Mouse (Mus musculus): ENCODE data around the gene Ctnnd2. TPM values are rescaled to one million over a fixed set of nuclear protein-coding genes. Genes with fewer than 3 reads are reported as not detected.

The Ctnnd2 gene
- polyA plus RNA-seq, 1 experiment from 2014 or later: 1.6 TPM

DNA sequence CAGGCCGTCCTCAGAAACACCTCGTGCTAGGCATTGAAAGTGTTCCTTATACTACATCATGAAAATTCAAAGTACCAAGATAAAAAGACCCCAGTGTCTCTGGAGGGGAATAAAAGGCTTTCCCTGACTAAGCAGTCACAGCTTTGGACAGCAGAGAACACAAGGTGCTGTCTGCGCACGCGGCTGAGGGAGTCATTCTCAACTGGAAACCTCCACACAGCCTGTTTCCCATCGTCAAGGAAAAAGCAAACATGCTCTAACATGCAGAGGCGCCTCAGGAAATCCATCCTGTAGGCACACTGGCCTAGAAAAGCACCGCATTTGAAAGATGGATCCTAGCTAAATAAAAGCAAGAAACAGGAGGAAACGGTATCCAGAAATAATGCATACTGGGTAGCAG lies 483.0 kb downstream of the Ctnnd2 start:
- no peak overlapping the region for H3K27ac ChIP-seq
- 84% methylated on average over 9 of the region's 9 CpGs for WGBS
- no peaks in the 10 kb centered on the region for H3K36me3 ChIP-seq
- H3K4me3 ChIP-seq: no peak overlapping the region
- H3K9me3 ChIP-seq (replicated peaks): no peaks in the 10 kb centered on the region
- H3K4me1 ChIP-seq: no peaks in the 10 kb centered on the region
- no peak for DNase-seq (ENCODE audit: low spot score)
- no peaks in the 10 kb centered on the region for H3K27me3 ChIP-seq (ENCODE audit: low read depth, poor library complexity, severe bottlenecking)

- Histone ChIP-seq H3K36me3 (no peaks in the 10 kb centered on the region), H3K27ac (no peak overlapping the region), H3K4me1 (no peaks in the 10 kb centered on the region), H3K9me3 (replicated peaks) (no peaks in the 10 kb centered on the region), H3K4me3 (no peak overlapping the region), H3K27me3 (ENCODE audit: low read depth, poor library complexity, severe bottlenecking) (no peaks in the 10 kb centered on the region)
- no peak for DNase-seq (ENCODE audit: low spot score)
- WGBS: 90% methylated on average over 3 of the region's 3 CpGs
Observed at GRCm38 (mm10) chr15:30657588-30657987, 485.2 kb downstream of the Ctnnd2 start.

DNA sequence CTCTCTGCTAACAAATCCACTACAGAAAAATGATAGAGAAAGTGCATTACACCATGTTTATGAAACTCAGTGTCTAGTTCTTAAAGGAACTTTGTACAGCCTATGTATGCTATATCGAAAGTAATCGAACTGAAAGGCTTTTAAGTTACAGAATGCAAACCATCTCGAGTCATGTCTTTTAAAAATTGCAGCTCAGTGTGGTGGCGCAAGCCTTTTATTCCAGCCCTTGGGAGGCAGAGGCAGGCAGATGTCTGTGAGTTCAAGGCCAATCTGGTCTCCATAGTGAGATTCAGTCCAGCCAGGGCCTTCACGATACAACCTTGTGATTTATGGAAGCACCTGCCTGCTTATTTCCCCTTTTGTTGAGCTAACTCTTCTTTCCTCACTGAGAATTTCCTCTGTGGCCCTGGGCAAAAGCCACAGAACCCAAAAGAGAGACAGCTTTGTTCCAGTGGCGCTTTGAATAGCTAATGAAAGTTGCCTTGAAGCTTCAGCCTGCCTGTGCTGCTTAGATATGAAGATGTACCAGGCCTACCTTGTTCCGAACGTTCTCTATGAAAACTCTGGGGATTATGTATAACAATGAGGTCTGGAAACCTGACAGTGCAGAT lies 488.3 kb downstream of the Ctnnd2 start:
- Histone ChIP-seq H3K4me1 (no peaks in the 10 kb centered on the region), H3K27me3 (ENCODE audit: low read depth, poor library complexity, severe bottlenecking) (no peaks in the 10 kb centered on the region), H3K27ac (no peak overlapping the region), H3K4me3 (no peak overlapping the region), H3K36me3 (no peaks in the 10 kb centered on the region), H3K9me3 (replicated peaks) (no peaks in the 10 kb centered on the region)
- no peak for DNase-seq (ENCODE audit: low spot score)
- WGBS: 90% methylated on average over 8 of the region's 8 CpGs

- WGBS: 75% methylated on average over 6 of the region's 6 CpGs
- Histone ChIP-seq H3K4me3 (no peak overlapping the region), H3K36me3 (no peaks in the 10 kb centered on the region), H3K27ac (no peak overlapping the region), H3K9me3 (replicated peaks) (no peaks in the 10 kb centered on the region), H3K27me3 (ENCODE audit: low read depth, poor library complexity, severe bottlenecking) (no peaks in the 10 kb centered on the region), H3K4me1 (no peaks in the 10 kb centered on the region)
- DNase-seq (ENCODE audit: low spot score): no peak
Observed at GRCm38 (mm10) chr15:30661689-30662422, 489.5 kb downstream of the Ctnnd2 start.

GRCm38 (mm10) chr15:30667819-30668587 lies 495.6 kb downstream of the Ctnnd2 start:
- 86% methylated on average over 7 of the region's 7 CpGs for WGBS
- H3K4me1 ChIP-seq: no peaks in the 10 kb centered on the region

DNA sequence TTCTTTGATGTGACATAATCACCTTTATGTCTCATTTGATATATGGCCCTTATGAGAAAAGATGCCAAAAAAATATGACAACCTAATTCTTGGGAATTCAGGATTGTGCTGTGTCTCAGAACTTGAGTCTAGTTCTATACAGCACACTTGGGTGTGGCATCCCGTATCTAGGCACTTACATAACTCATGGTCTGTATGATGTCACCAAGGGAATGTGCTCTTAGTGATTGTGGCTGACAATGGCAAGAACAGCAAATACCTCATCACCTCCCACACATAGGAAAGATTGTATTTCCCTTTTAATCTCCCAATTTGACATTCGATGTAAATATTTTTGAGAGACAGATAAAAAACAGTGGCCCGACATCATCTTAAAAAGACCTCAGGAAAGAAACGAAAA lies 509.5 kb downstream of the Ctnnd2 start:
- no peaks in the 10 kb centered on the region for H3K9me3 ChIP-seq (replicated peaks)
- no peaks in the 10 kb centered on the region for H3K27me3 ChIP-seq (ENCODE audit: low read depth, poor library complexity, severe bottlenecking)
- H3K4me1 ChIP-seq: no peaks in the 10 kb centered on the region
- no peak overlapping the region for H3K4me3 ChIP-seq
- DNase-seq (ENCODE audit: low spot score): no peak
- H3K27ac ChIP-seq: no peak overlapping the region
- 92% methylated on average over 4 of the region's 4 CpGs for WGBS
- H3K36me3 ChIP-seq: no peaks in the 10 kb centered on the region

More at GRCm38 (mm10) chr15:30667819-30668587, 495.6 kb downstream of the Ctnnd2 start:
- Histone ChIP-seq H3K27me3 (ENCODE audit: low read depth, poor library complexity, severe bottlenecking) (no peaks in the 10 kb centered on the region), H3K9me3 (replicated peaks) (no peaks in the 10 kb centered on the region), H3K27ac (no peak overlapping the region), H3K36me3 (no peaks in the 10 kb centered on the region), H3K4me3 (no peak overlapping the region)
- DNase-seq (ENCODE audit: low spot score): no peak

GRCm38 (mm10) chr15:30682360-30683119 lies 510.1 kb downstream of the Ctnnd2 start:
- Histone ChIP-seq H3K4me1 (no peaks in the 10 kb centered on the region), H3K36me3 (no peaks in the 10 kb centered on the region), H3K9me3 (replicated peaks) (no peaks in the 10 kb centered on the region), H3K27ac (no peak overlapping the region), H3K4me3 (no peak overlapping the region), H3K27me3 (ENCODE audit: low read depth, poor library complexity, severe bottlenecking) (no peaks in the 10 kb centered on the region)
- WGBS: 86% methylated on average over 14 of the region's 14 CpGs
- DNase-seq (ENCODE audit: low spot score): no peak

DNA sequence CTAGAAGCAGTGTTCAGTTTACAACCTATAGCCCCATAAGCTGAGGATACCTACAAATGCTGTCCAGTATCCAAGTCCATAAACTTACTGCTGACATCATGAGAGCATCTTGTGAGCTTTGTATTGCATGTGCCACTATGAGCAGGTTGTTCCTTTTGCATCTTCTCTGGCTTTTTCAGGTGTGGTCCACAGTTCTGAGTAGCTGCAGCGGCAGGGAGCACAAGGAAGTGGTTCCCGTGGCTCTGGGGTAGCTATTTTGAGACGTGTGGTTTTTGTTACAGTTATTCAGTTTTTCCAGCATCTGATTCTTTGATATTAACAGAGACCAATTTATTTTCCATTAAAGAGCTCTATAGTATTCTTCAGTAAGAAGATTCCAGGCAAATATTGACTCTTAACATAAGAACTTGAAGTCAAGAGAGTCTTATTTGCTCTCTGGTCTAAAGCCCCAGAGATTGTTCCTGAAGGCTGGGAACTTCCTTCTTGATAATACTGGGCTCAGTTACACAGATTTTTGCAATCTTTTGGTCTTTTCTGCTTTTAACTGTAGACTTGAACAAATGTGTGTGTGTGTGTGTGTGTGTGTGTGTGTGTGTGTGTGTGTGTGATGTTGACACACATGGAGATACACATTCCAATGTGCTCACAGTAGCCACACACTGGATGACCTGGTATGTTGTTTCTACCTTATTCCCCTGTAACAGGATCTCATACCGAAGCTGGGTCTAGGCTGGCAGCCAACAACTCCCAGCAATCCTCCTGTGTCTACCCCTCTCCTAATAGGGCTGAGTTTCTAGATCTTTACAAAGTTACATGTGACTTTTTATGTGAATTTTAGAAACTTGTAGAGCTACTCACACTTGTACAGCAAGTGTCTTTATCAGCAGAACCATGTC lies 514.1 kb downstream of the Ctnnd2 start:
- WGBS: 88% methylated on average over 4 of the region's 4 CpGs
- DNase-seq (ENCODE audit: low spot score): no peak
- H3K9me3 ChIP-seq (replicated peaks): no peaks in the 10 kb centered on the region
- H3K4me3 ChIP-seq: no peak overlapping the region
- no peaks in the 10 kb centered on the region for H3K4me1 ChIP-seq
- H3K27me3 ChIP-seq (ENCODE audit: low read depth, poor library complexity, severe bottlenecking): no peaks in the 10 kb centered on the region
- H3K36me3 ChIP-seq: no peaks in the 10 kb centered on the region
- no peak overlapping the region for H3K27ac ChIP-seq

- no peak for DNase-seq (ENCODE audit: low spot score)
Observed at GRCm38 (mm10) chr15:30693754-30694205, 521.4 kb downstream of the Ctnnd2 start.

DNA sequence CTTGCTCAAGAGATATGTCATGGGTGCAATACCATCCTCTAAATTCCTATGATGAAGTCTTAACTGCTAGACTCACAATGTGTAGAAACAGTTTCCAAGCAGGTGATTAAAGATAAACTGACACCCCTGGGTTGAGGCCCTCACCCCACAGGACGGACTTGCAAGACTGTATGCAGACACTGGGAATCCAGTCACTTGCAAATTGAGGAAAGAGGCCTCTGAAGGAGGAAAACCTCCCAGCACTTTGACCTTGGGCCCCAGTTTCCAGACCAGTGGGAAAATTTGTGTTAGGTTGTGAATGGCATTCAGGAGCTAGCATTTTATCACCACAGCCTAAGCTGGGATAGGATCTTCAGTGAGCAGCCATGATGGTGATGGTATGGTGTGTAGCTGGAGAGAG lies 521.9 kb downstream of the Ctnnd2 start:
- Histone ChIP-seq H3K4me3 (no peak overlapping the region), H3K36me3 (no peaks in the 10 kb centered on the region), H3K27me3 (ENCODE audit: low read depth, poor library complexity, severe bottlenecking) (no peaks in the 10 kb centered on the region), H3K27ac (no peak overlapping the region), H3K9me3 (replicated peaks) (no peaks in the 10 kb centered on the region), H3K4me1 (no peaks in the 10 kb centered on the region)
- WGBS: 56% methylated on average over 1 of the region's 1 CpGs
- DNase-seq (ENCODE audit: low spot score): no peak

More at GRCm38 (mm10) chr15:30693754-30694205, 521.4 kb downstream of the Ctnnd2 start:
- Histone ChIP-seq H3K4me1 (no peaks in the 10 kb centered on the region), H3K36me3 (no peaks in the 10 kb centered on the region), H3K27ac (no peak overlapping the region), H3K4me3 (no peak overlapping the region), H3K9me3 (replicated peaks) (no peaks in the 10 kb centered on the region), H3K27me3 (ENCODE audit: low read depth, poor library complexity, severe bottlenecking) (no peaks in the 10 kb centered on the region)
- 78% methylated on average over 6 of the region's 6 CpGs for WGBS

GRCm38 (mm10) chr15:30695859-30696258 lies 523.5 kb downstream of the Ctnnd2 start:
- Histone ChIP-seq H3K27me3 (ENCODE audit: low read depth, poor library complexity, severe bottlenecking) (no peaks in the 10 kb centered on the region), H3K4me1 (no peaks in the 10 kb centered on the region), H3K4me3 (no peak overlapping the region), H3K9me3 (replicated peaks) (no peaks in the 10 kb centered on the region), H3K36me3 (no peaks in the 10 kb centered on the region), H3K27ac (no peak overlapping the region)
- DNase-seq (ENCODE audit: low spot score): no peak
- WGBS: 92% methylated on average over 6 of the region's 6 CpGs

- no peak for DNase-seq (ENCODE audit: low spot score)
- Histone ChIP-seq H3K4me1 (no peaks in the 10 kb centered on the region), H3K27me3 (ENCODE audit: low read depth, poor library complexity, severe bottlenecking) (no peaks in the 10 kb centered on the region), H3K36me3 (no peaks in the 10 kb centered on the region), H3K27ac (no peak overlapping the region), H3K4me3 (no peak overlapping the region), H3K9me3 (replicated peaks) (no peaks in the 10 kb centered on the region)
- 83% methylated on average over 5 of the region's 5 CpGs for WGBS
Observed at GRCm38 (mm10) chr15:30697356-30697755, 525.0 kb downstream of the Ctnnd2 start.

All from limb, embryonic 10.5 days (tissue).